Mouse (Mus musculus): ENCODE measurements around the gene Cd5. TPM values are rescaled to one million over a fixed set of nuclear protein-coding genes. Genes with fewer than 3 reads are reported as not detected.

Cd5 gene
- total RNA-seq, 2 experiments from 2014 or later: 0.16 to 0.37 TPM

GRCm38 (mm10) chr19:10720524-10720923, 18.3 kb downstream of the Cd5 start:
- Histone ChIP-seq H3K4me3 (no peak overlapping the region), H3K27ac (no peak overlapping the region)
- no peak for DNase-seq (ENCODE audit: extremely low spot score in 1 of 2, low spot score in 2 of 2)
- TF ChIP-seq CTCF (IDR thresholded peaks at IDR 0.05): no peak
- intact Hi-C loops (cut with DNase I): no loop called here

GRCm38 (mm10) chr19:10719751-10720150, 19.1 kb downstream of the Cd5 start:
- Histone ChIP-seq H3K27ac (no peak overlapping the region), H3K4me3 (no peak overlapping the region)
- DNase-seq (ENCODE audit: extremely low spot score in 1 of 2, low spot score in 2 of 2): no peak
- intact Hi-C loops (cut with DNase I): no loop called here
- TF ChIP-seq CTCF (IDR thresholded peaks at IDR 0.05): no peak

GRCm38 (mm10) chr19:10718251-10718775, 20.5 kb downstream of the Cd5 start:
- H3K27ac ChIP-seq: no peak overlapping the region
- no peak overlapping the region for H3K4me3 ChIP-seq
- no peak for TF ChIP-seq CTCF (IDR thresholded peaks at IDR 0.05)
- intact Hi-C loops (cut with DNase I): no loop called here
- DNase-seq (ENCODE audit: extremely low spot score in 1 of 2, low spot score in 2 of 2): no peak

GRCm38 (mm10) chr19:10715476-10715875, 23.3 kb downstream of the Cd5 start:
- TF ChIP-seq CTCF (IDR thresholded peaks at IDR 0.05): no peak
- intact Hi-C loops (cut with DNase I): loop anchor here (2.0 kb wide), 4 partner anchors 115 to 243 kb away; partner anchors contain the start of genes Cd6 and Tmem132a
- H3K27ac ChIP-seq: peak overlapping the region; percentile 40; the same call in 1 of the 2 replicates

DNA sequence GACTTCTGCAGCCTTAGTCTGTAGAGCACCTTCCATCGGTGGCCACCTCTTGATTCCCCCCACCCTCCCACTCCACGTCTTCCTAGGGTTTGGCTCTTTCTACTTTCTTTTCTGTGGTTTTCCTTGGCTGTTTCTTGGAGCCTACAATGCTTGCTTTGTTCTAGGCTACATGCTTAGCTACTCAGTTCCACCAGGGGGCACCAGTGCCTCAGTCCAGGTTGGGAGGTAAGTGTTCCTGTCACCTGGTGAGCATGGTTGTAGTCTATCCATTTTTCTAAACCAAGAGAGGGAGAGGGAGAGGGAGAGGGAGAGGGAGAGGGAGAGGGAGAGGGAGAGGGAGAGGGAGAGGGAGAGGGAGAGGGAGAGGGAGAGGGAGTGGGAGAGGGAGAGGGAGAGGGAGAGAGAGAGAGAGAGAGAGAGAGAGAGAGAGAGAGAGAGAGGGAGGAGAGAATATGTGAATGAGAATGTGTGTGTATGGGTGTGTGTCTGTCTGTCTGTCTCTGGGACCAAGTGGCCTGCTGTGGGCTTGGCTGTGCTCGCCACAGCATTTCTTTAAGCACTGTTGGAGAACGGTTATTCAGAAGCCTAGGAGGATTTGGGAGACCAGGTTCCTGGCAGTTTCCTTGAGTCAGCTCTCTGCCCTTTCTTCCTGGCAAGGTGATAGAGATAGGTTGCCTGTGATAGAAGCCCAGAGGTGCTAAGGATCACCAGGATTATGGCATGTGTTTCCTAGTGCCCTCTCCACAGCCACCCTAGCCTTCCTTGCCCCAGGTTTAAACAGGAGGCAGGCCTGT, 23.9 kb downstream of the Cd5 start:
- peak; percentile 81 to 82 for DNase-seq (ENCODE audit: extremely low spot score in 1 of 2, low spot score in 2 of 2)
- peak; percentile 67 for TF ChIP-seq CTCF (IDR thresholded peaks at IDR 0.05)
- Histone ChIP-seq H3K27ac (peak overlapping the region; percentile 40; the same call in 1 of the 2 replicates), H3K4me3 (no peak overlapping the region)
- intact Hi-C loops (cut with DNase I): loop anchor here (2.0 kb wide), 4 partner anchors 116 to 244 kb away; partner anchors contain the start of genes Cd6 and Tmem132a

More at GRCm38 (mm10) chr19:10715476-10715875, 23.3 kb downstream of the Cd5 start:
- DNase-seq (ENCODE audit: extremely low spot score in 1 of 2, low spot score in 2 of 2): no peak
- no peak overlapping the region for H3K4me3 ChIP-seq

DNA sequence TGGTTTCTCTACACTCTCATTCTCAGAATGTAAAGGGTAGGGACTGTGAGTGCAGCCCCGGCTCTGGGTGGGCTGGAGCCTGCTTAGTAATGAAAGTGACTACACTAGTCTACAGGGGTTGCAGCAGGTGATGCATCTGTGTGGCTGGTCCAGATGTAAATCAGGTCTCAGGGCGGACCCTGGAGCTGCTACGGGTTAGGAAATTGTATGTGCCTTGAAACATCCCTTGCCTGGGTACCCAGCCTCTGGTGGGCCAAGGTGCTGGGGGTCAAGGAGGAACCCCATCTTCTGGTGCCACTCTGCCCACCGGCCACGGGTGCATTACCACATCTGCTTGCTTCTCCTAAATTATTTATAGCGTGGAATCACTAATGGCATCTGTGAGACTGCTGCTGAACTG, 24.6 kb downstream of the Cd5 start:
- intact Hi-C loops (cut with DNase I): loop anchor here (2.0 kb wide), 4 partner anchors 117 to 245 kb away; partner anchors contain the start of genes Cd6 and Tmem132a
- no peak overlapping the region for H3K4me3 ChIP-seq
- H3K27ac ChIP-seq: peak overlapping the region; percentile 38; the same call in 1 of the 2 replicates
- no peak for TF ChIP-seq CTCF (IDR thresholded peaks at IDR 0.05)
- no peak for DNase-seq (ENCODE audit: extremely low spot score in 1 of 2, low spot score in 2 of 2)

GRCm38 (mm10) chr19:10713551-10713950, 25.3 kb downstream of the Cd5 start:
- DNase-seq (ENCODE audit: extremely low spot score in 1 of 2, low spot score in 2 of 2): no peak
- no peak overlapping the region for H3K4me3 ChIP-seq
- intact Hi-C loops (cut with DNase I): no loop called here
- no peak for TF ChIP-seq CTCF (IDR thresholded peaks at IDR 0.05)
- H3K27ac ChIP-seq: no peak overlapping the region

- no peak for TF ChIP-seq CTCF (IDR thresholded peaks at IDR 0.05)
- Histone ChIP-seq H3K4me3 (no peak overlapping the region), H3K27ac (no peak overlapping the region)
- no peak for DNase-seq (ENCODE audit: extremely low spot score in 1 of 2, low spot score in 2 of 2)
- intact Hi-C loops (cut with DNase I): no loop called here
These were observed 26.2 kb downstream of the Cd5 start for GRCm38 (mm10) chr19:10712646-10713045.

DNA sequence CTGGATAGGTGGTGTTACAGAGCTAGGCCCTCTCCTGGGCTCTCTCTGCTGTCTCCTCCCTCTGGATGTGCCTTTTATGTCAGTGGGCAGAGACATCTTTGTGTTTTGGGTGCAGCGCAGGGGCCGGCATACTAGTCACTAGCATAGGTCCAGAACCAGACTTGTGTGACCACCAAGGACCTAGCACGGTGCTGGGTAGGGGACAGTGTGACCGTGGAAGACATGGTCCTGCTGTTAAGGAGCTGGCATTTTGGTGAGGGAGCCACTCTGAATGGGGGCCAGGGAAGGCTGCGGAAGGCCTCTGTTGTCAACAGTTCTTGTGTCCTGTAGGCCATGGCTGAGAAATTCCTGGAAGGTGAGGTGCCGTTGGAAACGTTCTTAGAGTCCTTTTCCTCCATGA, 26.6 kb downstream of the Cd5 start:
- no peak for DNase-seq (ENCODE audit: extremely low spot score in 1 of 2, low spot score in 2 of 2)
- Histone ChIP-seq H3K27ac (no peak overlapping the region), H3K4me3 (no peak overlapping the region)
- no peak for TF ChIP-seq CTCF (IDR thresholded peaks at IDR 0.05)
- intact Hi-C loops (cut with DNase I): no loop called here

DNA sequence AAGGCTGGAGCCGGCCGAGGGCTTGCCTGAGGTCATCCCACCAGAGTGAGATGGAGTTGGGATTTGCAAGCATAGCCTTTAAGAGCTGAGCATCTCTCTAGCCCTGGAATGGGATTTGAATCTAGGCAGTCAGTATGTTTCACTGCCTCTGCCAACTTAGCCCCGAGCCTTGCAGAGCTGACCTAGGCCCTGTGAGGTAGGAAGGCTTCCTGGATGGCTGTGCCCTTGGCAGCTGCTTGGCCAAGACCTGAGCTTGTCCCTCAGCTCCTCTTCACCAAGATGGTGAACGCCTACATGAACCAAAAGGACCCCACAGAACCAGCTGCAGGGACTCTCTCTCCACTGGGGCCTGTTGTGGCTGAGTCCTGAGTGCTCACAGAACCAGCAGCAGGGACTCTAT, 28.1 kb downstream of the Cd5 start:
- H3K27ac ChIP-seq: peak overlapping the region; percentile 68; the same call in 1 of the 2 replicates
- intact Hi-C loops (cut with DNase I): no loop called here
- no peak for TF ChIP-seq CTCF (IDR thresholded peaks at IDR 0.05)
- no peak overlapping the region for H3K4me3 ChIP-seq
- no peak for DNase-seq (ENCODE audit: extremely low spot score in 1 of 2, low spot score in 2 of 2)

DNA sequence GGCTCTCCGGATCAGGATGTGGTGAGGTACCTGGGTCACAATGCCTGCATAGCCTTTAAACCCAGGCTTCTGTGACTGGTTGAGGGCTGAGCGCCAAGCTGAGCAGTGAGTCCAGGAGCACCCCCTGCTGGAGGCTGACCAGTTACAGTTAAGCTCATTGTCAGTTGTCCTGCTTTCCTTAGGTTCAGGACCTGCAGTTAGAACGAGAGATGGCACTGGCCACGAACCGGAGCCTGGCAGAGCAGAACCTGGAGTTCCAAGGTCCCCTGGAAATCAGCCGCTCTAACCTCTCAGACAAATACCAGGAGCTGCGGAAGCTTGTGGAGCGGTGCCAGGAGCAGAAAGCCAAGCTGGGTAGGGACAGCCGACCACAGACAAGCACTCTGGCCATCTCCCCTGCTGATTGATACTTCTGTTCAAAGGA, 28.7 kb downstream of the Cd5 start:
- Histone ChIP-seq H3K4me3 (no peak overlapping the region), H3K27ac (peak overlapping the region; percentile 68)
- peak; percentile 62 for TF ChIP-seq CTCF (IDR thresholded peaks at IDR 0.05)
- peak; percentile 66 to 75 for DNase-seq (ENCODE audit: extremely low spot score in 1 of 2, low spot score in 2 of 2)
- intact Hi-C loops (cut with DNase I): no loop called here

- peak overlapping the region; percentile 68 for H3K27ac ChIP-seq
- peak; percentile 95 to 98 for DNase-seq (ENCODE audit: extremely low spot score in 1 of 2, low spot score in 2 of 2)
- intact Hi-C loops (cut with DNase I): loop anchor here (1.0 to 2.0 kb wide), 3 partner anchors 19 to 240 kb away; partner anchors contain the start of genes Ccdc86 and Pga5
- peak; percentile 97 for TF ChIP-seq CTCF (IDR thresholded peaks at IDR 0.05)
- no peak overlapping the region for H3K4me3 ChIP-seq
These were observed 29.3 kb downstream of the Cd5 start for GRCm38 (mm10) chr19:10709360-10710087.
